Mouse (Mus musculus): ENCODE results near the gene Sox15.

Gene Sox15

GRCm38 (mm10) chr11:69703814-69704612 is 48.9 kb downstream of the Sox15 start:
- no peak for DNase-seq

GRCm38 (mm10) chr11:69704613-69705010 is 49.5 kb downstream of the Sox15 start:
- no peak for DNase-seq

Measured in lung, postnatal 14 days (tissue).